Mouse (Mus musculus) right cerebral cortex, postnatal 36 days (tissue): Measurements from ENCODE around the gene Zfp65.
"Not testable (repeated sequence)": the region's sequence is repeated elsewhere in the genome, so short reads cannot be mapped to it uniquely, and the experiment has no call there.

Experiments used
- DNase-seq, 2 experiments: peaks; one replicate each; pipeline ENCODE4 v3.0.0; 2022; ENCODE audit warnings: low spot score in 2 of 2, mixed read lengths in 1 of 2

Gene Zfp65

GRCm38 (mm10) chr13:67728641-67729318 is at the start of gene Zfp65:
TSS of gene Zfp65 (minus strand) at chr13:67729173.
- peak; percentile 60 to 67 for DNase-seq

- DNase-seq, result no peak
These were observed 34.2 kb upstream of the Zfp65 start for GRCm38 (mm10) chr13:67763031-67763768.

- no peak for DNase-seq
These were observed 31.0 kb upstream of the Zfp65 start for GRCm38 (mm10) chr13:67759966-67760365.

GRCm38 (mm10) chr13:67755761-67756160 is 26.8 kb upstream of the Zfp65 start:
- DNase-seq, result no peak

- DNase-seq, result peak; percentile 33 to 36
These were observed 25.6 kb upstream of the Zfp65 start, which contains the start of gene Zfp85 for GRCm38 (mm10) chr13:67754333-67755306. TSS of gene Zfp85 (minus strand) at chr13:67755228.

GRCm38 (mm10) chr13:67743896-67744295 is 14.9 kb upstream of the Zfp65 start:
- no peak for DNase-seq

GRCm38 (mm10) chr13:67742941-67743340 is 14.0 kb upstream of the Zfp65 start:
- DNase-seq, result no peak

- DNase-seq, result not testable (repeated sequence)
These were observed 5.4 kb upstream of the Zfp65 start for GRCm38 (mm10) chr13:67734391-67734790.

- DNase-seq, result peak; percentile 22 to 28
These were observed 468 bp upstream of the Zfp65 start for GRCm38 (mm10) chr13:67729441-67729840.

GRCm38 (mm10) chr13:67728106-67728505 is 867 bp downstream of the Zfp65 start:
- no peak for DNase-seq

- DNase-seq, result peak in 1 of 2 experiments; percentile 7
These were observed 3.6 kb downstream of the Zfp65 start for GRCm38 (mm10) chr13:67725331-67725730.

GRCm38 (mm10) chr13:67723848-67724479 is 5.0 kb downstream of the Zfp65 start:
- DNase-seq, result peak; percentile 89 to 93

- no peak for DNase-seq
These were observed 42.0 kb downstream of the Zfp65 start, which contains the start of gene Zfp738 for GRCm38 (mm10) chr13:67686971-67687370. TSS of gene Zfp738 (minus strand) at chr13:67687071.

- DNase-seq, result not testable (repeated sequence)
These were observed 45.1 kb downstream of the Zfp65 start for GRCm38 (mm10) chr13:67683841-67684240.

- peak; percentile 86 to 92 for DNase-seq
These were observed 45.8 kb downstream of the Zfp65 start for GRCm38 (mm10) chr13:67682959-67683735.

- no peak for DNase-seq
These were observed 54.1 kb downstream of the Zfp65 start for GRCm38 (mm10) chr13:67674902-67675301.
